Mouse (Mus musculus): ENCODE measurements around the gene Arhgap35.

Gene Arhgap35

GRCm38 (mm10) chr7:16463214-16463613 is 151.6 kb downstream of the Arhgap35 start:
- WGBS = 1% methylated on average over 14 of the region's 14 CpGs

DNA sequence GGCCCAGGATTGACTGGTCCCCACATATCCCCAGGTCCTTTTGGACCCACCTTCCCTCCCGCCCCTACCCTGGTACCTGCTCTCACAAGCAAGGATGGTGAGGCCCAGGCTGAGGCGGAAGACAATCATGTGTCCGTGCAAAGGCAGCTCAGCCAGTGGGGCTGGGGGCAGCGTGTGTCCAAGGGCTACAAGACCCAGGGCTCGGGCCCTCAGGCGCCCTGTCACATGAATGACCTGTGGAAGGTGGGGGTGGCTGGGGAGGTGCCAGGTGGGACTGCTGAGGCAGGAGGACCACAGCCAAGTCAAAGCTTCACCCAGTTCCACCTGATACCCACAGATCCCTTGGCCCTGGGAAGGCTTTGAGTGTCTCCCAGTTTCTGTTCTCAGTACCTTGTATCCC is 153.1 kb downstream of the Arhgap35 start:
- WGBS = 86% methylated on average over 6 of the region's 6 CpGs

DNA sequence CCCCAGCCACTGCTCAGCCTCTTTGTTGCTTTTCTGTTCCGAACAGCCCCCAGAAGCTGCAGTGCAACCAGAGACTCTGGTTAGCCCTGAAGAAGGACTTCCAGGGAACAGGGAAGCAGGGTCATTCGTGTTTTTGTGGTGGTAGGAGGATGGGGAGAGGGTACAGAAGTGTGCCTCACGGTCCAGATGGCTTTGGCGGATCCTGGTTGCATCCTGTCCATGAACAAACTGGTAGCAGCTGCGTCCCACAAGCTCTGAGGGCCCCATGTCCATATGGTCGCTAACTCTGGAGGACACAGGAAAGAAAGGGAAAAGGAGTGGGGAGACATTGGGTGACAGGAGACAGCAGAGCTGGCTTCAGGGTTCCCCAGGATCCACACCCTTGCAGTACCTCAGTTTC is 153.6 kb downstream of the Arhgap35 start:
- 60% methylated on average over 6 of the region's 6 CpGs for WGBS

DNA sequence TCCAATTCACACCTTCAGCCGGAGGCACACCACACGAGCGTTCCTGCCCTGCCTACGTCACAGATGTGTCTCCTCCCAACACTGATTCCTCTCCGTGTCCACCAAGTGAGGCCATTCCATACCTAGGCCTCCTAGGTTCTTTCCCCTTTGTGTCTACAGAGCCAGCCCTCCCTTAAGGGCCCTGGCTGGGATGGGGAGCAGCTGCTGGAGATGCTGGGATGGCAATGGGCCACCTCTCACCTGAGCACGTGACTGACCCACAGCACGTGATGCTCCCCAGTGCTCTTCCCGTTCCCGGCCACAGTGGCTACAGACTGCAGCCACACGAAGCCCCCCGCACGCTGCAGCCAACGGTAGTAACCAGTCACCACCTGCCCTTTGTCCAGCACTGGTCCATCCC is 154.2 kb downstream of the Arhgap35 start:
- 67% methylated on average over 13 of the region's 13 CpGs for WGBS

GRCm38 (mm10) chr7:16456289-16456688 is 158.5 kb downstream of the Arhgap35 start:
- 85% methylated on average over 5 of the region's 5 CpGs for WGBS

DNA sequence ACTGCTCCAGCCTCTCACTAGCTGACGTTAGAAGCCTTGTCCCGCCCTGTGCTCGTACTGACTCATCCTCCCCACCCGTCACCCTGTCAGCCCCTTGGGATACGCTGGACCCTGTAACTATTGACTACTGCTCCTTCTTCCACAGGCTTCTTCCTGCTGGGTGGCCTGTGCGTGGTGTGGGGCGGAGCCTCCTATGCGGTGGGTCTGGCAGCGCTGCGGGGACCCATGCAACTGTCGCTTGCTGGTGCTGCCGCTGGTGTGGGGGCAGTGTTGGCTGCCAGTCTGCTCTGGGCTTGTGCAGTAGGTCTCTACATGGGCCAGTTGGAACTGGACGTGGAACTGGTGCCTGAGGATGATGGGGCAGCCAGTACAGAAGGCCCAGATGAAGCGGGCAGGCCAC is 159.8 kb downstream of the Arhgap35 start:
- 93% methylated on average over 14 of the region's 14 CpGs for WGBS

GRCm38 (mm10) chr7:16453118-16453711 is 161.6 kb downstream of the Arhgap35 start:
- whole genome bisulfite sequencing = under 1% methylated on average over 23 of the region's 23 CpGs

- WGBS = 1% methylated on average over 30 of the region's 30 CpGs
These were observed 162.2 kb downstream of the Arhgap35 start, which contains the start of gene Tmem160 for GRCm38 (mm10) chr7:16452587-16453073. TSS of gene Tmem160 (plus strand) at chr7:16452779.

GRCm38 (mm10) chr7:16451656-16452055 is 163.1 kb downstream of the Arhgap35 start:
- WGBS = 85% methylated on average over 6 of the region's 6 CpGs
